Mouse (Mus musculus) liver, embryonic 16.5 days (tissue): ENCODE results near the gene 6720489N17Rik. TPM values are rescaled to one million over a fixed set of nuclear protein-coding genes. Genes with fewer than 3 reads are reported as not detected.
"Not testable (repeated sequence)": the region's sequence is repeated elsewhere in the genome, so short reads cannot be mapped to it uniquely, and the experiment has no call there.

Experiments
- ATAC-seq: fragments of 200-750 bp; cut with Nextera tagmentation; 2 replicates; pipeline ENCODE4 v1.8.0; 2017; ENCODE audit warnings: low read depth, mild to moderate bottlenecking, moderate number of reproducible peaks, moderate library complexity
- H3K27ac ChIP-seq: fragments of 300-500 bp; sonication (generic); 2 replicates; pipeline ENCODE4 v1.5.1; 2014; ENCODE audit warnings: mild to moderate bottlenecking, low read length
- H3K27me3 ChIP-seq: fragments of 300-500 bp; sonication (generic); 2 replicates; pipeline ENCODE4 v1.6.1; 2014; ENCODE audit warnings: low read depth, low read length, mixed read lengths; ENCODE audit not compliant: control insufficient read depth, insufficient read depth
- H3K36me3 ChIP-seq: fragments of 300-500 bp; sonication (generic); 2 replicates; pipeline ENCODE4 v1.6.1; 2014; ENCODE audit warnings: mild to moderate bottlenecking; ENCODE audit not compliant: control insufficient read depth, insufficient read depth
- H3K4me1 ChIP-seq: fragments of 300-500 bp; sonication (generic); 2 replicates; pipeline ENCODE4 v1.6.1; 2014; ENCODE audit warnings: low read depth, low read length, mixed read lengths; ENCODE audit not compliant: control insufficient read depth
- H3K4me2 ChIP-seq: fragments of 300-500 bp; sonication (generic); 2 replicates; pipeline ENCODE4 v1.6.1; 2014; ENCODE audit warnings: low read depth, low read length, mixed read lengths
- H3K4me3 ChIP-seq: fragments of 300-500 bp; sonication (generic); 2 replicates; pipeline ENCODE4 v1.5.1; 2014; ENCODE audit warnings: low read depth, mild to moderate bottlenecking, low read length
- H3K9ac ChIP-seq: fragments of 300-500 bp; sonication (generic); 2 replicates; pipeline ENCODE4 v1.6.1; 2014; ENCODE audit warnings: low read depth, low read length
- H3K9me3 ChIP-seq: fragments of 300-500 bp; sonication (generic); replicated peaks from 2 replicates; pipeline ENCODE4 v1.6.1; 2016; ENCODE audit warnings: low read length; ENCODE audit not compliant: control insufficient read depth
- WGBS: fragments of 180-500 bp; shearing (Covaris S2); extraction: QIAGEN DNeasy Blood & Tissue Kit; methylation state at CpG from one replicate; pipeline ENCODE4 v1.1.7; 2014; ENCODE audit not compliant: insufficient replicate concordance; 5-methylcytosine and 5-hydroxymethylcytosine counted together
- microRNA-seq: library from miRNA; unstranded; fragments of <30 nt; microRNA quantifications from one replicate; pipeline ENCODE4, GENCODE M21; 2016
- polyA plus RNA-seq: library from polyadenylated mRNA; unstranded; fragments of >200 nt; fragmentation: Nextera tagmentation; extraction: Ambion mirVana; gene quantifications from 2 replicates; pipeline ENCODE4 v1.2.1, GENCODE M21; 2015

Gene 6720489N17Rik
- polyA plus RNA-seq, 1 experiment from 2014 or later = 1.5 TPM

DNA sequence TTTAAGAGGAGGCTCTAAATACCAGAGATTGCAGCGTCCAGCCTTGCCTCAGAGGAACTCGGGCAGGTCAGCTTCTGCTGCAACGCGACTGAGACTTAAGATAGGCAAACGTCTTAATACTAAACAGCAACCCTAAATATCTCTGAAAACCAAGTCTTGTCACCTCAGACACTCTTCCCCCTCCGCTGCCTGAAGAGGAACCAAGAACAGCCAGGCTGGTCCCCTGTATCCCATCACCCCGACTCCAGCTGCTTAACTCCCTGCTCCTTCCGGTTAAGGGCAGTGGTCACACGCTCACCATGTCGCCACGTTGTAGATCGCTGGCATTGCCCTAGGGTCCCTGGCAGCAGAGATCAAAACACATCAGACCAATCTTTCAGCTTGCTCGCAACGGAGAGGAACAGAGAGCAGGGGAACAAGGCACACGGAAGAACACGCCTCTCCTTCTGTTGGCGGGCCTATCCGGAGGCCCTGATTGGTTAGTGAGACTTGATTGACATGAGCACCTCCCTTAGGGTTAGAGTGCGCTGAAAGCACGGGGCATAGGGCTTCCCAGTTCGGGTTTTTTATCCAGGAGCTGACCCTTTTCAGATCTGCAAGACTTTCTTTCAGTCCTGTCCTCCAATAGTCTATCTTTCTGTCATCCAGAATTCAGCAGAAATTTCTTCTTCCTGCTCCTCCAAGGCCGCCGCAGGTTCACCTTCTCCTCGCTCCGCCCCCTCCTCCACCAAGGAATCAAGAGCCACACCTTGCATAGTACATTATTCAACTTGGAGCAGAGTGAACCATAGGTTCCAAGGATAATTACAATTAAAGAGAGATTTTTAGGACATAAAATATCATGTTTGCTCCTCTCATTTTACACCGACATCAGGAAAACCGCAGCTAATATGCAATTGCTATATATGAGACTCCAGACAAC lies 65.5 kb downstream of the 6720489N17Rik start, which contains the start of gene Zfp935:
Zfp935 (minus strand) TSS at position 323 of the 922 bp plus-strand sequence.
- ATAC-seq = peak; percentile 43; the same call in 1 of the 2 replicates
- 0 out of 2 replicates have a peak within 1 kb of the TSS, but pooled peaks have one; percentile 53 for H3K9ac ChIP-seq
- not testable (repeated sequence) for H3K27me3 ChIP-seq, H3K27ac ChIP-seq, H3K36me3 ChIP-seq, H3K4me1 ChIP-seq, H3K9me3 ChIP-seq
- 2% methylated on average over 25 of the region's 27 CpGs for WGBS
- peak within 1 kb of the TSS; percentile 59 for H3K4me3 ChIP-seq
- H3K4me2 ChIP-seq = peak within 1 kb of the TSS; percentile 37

Small RNAs within 50 kb of the gene (microRNA-seq; reads per million reads assigned to microRNA genes)
- gene Gm24020 = not detected

Other genes with a start within 250 kb of the 6720489N17Rik start
- gene Gm3604, start 241.0 kb downstream of the 6720489N17Rik start, polyA plus RNA-seq = 2.2 and 2.5 TPM in 2 replicates
- 2.5 and 2.6 TPM in 2 replicates for gene Gm49359, start 157.3 kb downstream of the 6720489N17Rik start, polyA plus RNA-seq
- gene Zfp935, start 65.7 kb downstream of the 6720489N17Rik start, polyA plus RNA-seq = not detected in 2 replicates
- gene Zfp934, start 53.0 kb downstream of the 6720489N17Rik start, polyA plus RNA-seq = 4.5 and 5.1 TPM in 2 replicates
- gene Platr25, start 136.5 kb upstream of the 6720489N17Rik start, polyA plus RNA-seq = 3.2 and 3.4 TPM in 2 replicates
- 1.0 and 1.6 TPM in 2 replicates for gene Gm5141, start 161.6 kb upstream of the 6720489N17Rik start, polyA plus RNA-seq
- gene Fbp2, start 234.2 kb upstream of the 6720489N17Rik start, polyA plus RNA-seq = 0.33 and 3.2 TPM in 2 replicates